Mouse (Mus musculus): ENCODE measurements around the gene Gm12394.

GRCm38 (mm10) chr4:42895118-42895517, 38.5 kb upstream of the Gm12394 start:
- TF ChIP-seq CTCF (IDR thresholded peaks at IDR 0.05) (no peak), EP300 (IDR thresholded peaks at IDR 0.05) (no peak)

Measured in lung, postnatal 0 days (tissue).